Mouse (Mus musculus) heart, postnatal 0 days (tissue): ENCODE results near the gene Cnih2.

Experiments
- CTCF ChIP-seq: IDR thresholded peaks from 2 replicates; pipeline ENCODE4 v1.5.1; 2016; ENCODE audit warnings: antibody characterized with exemption, control low read depth, low read depth
- EP300 ChIP-seq: IDR thresholded peaks from 2 replicates; pipeline ENCODE4 v1.6.1; 2016; ENCODE audit warnings: antibody characterized with exemption, low read depth

GRCm38 (mm10) chr19:5052853-5053252, 45.5 kb downstream of the Cnih2 start:
- TF ChIP-seq CTCF (no peak), EP300 (no peak)
